Mouse (Mus musculus) forebrain, embryonic 10.5 days (tissue): ENCODE measurements around the gene Hist1h2ac. TPM values are rescaled to one million over a fixed set of nuclear protein-coding genes. Genes with fewer than 3 reads are reported as not detected.
"Not testable (repeated sequence)": the region's sequence is repeated elsewhere in the genome, so short reads cannot be mapped to it uniquely, and the experiment has no call there.

ENCODE experiments used
- DNase-seq: peaks from one replicate; pipeline ENCODE4 v3.0.0-alpha.2; 2017; ENCODE audit warnings: low spot score; ENCODE audit errors: extremely low spot score
- H3K27ac ChIP-seq: fragments of 300-500 bp; sonication (generic); 2 replicates; pipeline ENCODE4 v1.5.1; 2016; ENCODE audit warnings: mild to moderate bottlenecking
- H3K27me3 ChIP-seq: fragments of 300-500 bp; sonication (generic); 2 replicates; pipeline ENCODE4 v1.6.1; 2016; ENCODE audit warnings: mild to moderate bottlenecking; ENCODE audit not compliant: poor library complexity, severe bottlenecking
- H3K36me3 ChIP-seq: fragments of 300-500 bp; sonication (generic); replicated peaks from 2 replicates; pipeline ENCODE4 v1.6.1; 2016; ENCODE audit warnings: mild to moderate bottlenecking, moderate library complexity
- H3K4me1 ChIP-seq: fragments of 300-500 bp; sonication (generic); 2 replicates; pipeline ENCODE4 v1.6.1; 2016
- H3K4me3 ChIP-seq: fragments of 300-500 bp; sonication (generic); 2 replicates; pipeline ENCODE4 v1.5.1; 2016; ENCODE audit warnings: mild to moderate bottlenecking, moderate library complexity
- H3K9me3 ChIP-seq: fragments of 300-500 bp; sonication (generic); 2 replicates; pipeline ENCODE4 v1.6.1; 2016; ENCODE audit warnings: mild to moderate bottlenecking, moderate library complexity
- WGBS: fragments of 180-500 bp; shearing (Covaris S2); methylation state at CpG from one replicate; pipeline ENCODE4 v1.1.7; 2016; 5-methylcytosine and 5-hydroxymethylcytosine counted together
- polyA plus RNA-seq: library from polyadenylated mRNA; unstranded; fragments of >200 nt; fragmentation: Nextera tagmentation; extraction: Ambion mirVana; gene quantifications from 2 replicates; pipeline ENCODE4 v1.2.1, GENCODE M21; 2016

Hist1h2ac gene
- polyA plus RNA-seq, 1 experiment from 2014 or later: 1.1 TPM

- H3K27me3 ChIP-seq: no peaks in the 10 kb centered on the region
- no peaks in the 10 kb centered on the region; the same call in 1 of the 2 replicates for H3K36me3 ChIP-seq
- peak; percentile 64 for DNase-seq
- WGBS: under 1% methylated on average over 26 of the region's 32 CpGs
- H3K27ac ChIP-seq: peak overlapping the region; percentile 90
- no peaks in the 10 kb centered on the region for H3K9me3 ChIP-seq
- H3K4me1 ChIP-seq: peaks cover 38% of the 10 kb centered on the region
- H3K4me3 ChIP-seq: peak overlapping the region; percentile 55
These were observed 13.9 kb upstream of the Hist1h2ac start for GRCm38 (mm10) chr13:23697491-23698299.

- peaks cover 36% of the 10 kb centered on the region for H3K4me1 ChIP-seq
- WGBS: 65% methylated on average over 15 of the region's 15 CpGs
- no peaks in the 10 kb centered on the region for H3K9me3 ChIP-seq
- H3K36me3 ChIP-seq: no peaks in the 10 kb centered on the region; the same call in 1 of the 2 replicates
- H3K27ac ChIP-seq: peak overlapping the region; percentile 81
- H3K27me3 ChIP-seq: no peaks in the 10 kb centered on the region
- peak overlapping the region; percentile 20; the same call in 1 of the 2 replicates for H3K4me3 ChIP-seq
- DNase-seq: no peak
These were observed 12.3 kb upstream of the Hist1h2ac start for GRCm38 (mm10) chr13:23696061-23696474.

GRCm38 (mm10) chr13:23695514-23695913, 11.8 kb upstream of the Hist1h2ac start, which contains the start of gene Hist1h1t:
Hist1h1t (plus strand) TSS chr13:23695814.
- no peak for DNase-seq
- WGBS: 46% methylated on average over 13 of the region's 13 CpGs
- no peaks in the 10 kb centered on the region for H3K27me3 ChIP-seq
- H3K36me3 ChIP-seq: no peaks in the 10 kb centered on the region; the same call in 1 of the 2 replicates
- peaks cover 31% of the 10 kb centered on the region for H3K4me1 ChIP-seq
- H3K4me3 ChIP-seq: peak within 1 kb of the TSS; percentile 20; the same call in 1 of the 2 replicates
- peak within 1 kb of the TSS; percentile 90 for H3K27ac ChIP-seq
- H3K9me3 ChIP-seq: no peaks in the 10 kb centered on the region

- no peak for DNase-seq
- Histone ChIP-seq H3K36me3 (no peaks in the 10 kb centered on the region; the same call in 1 of the 2 replicates), H3K27me3 (no peaks in the 10 kb centered on the region), H3K27ac (peak overlapping the region; percentile 53; the same call in 1 of the 2 replicates), H3K4me1 (peaks cover 31% of the 10 kb centered on the region), H3K4me3 (no peak overlapping the region), H3K9me3 (no peaks in the 10 kb centered on the region)
- WGBS: 96% methylated on average over 9 of the region's 9 CpGs
These were observed 11.2 kb upstream of the Hist1h2ac start for GRCm38 (mm10) chr13:23694956-23695355.

- Histone ChIP-seq H3K27ac (peak overlapping the region; percentile 11; the same call in 1 of the 2 replicates), H3K4me1 (peaks cover 27% of the 10 kb centered on the region), H3K4me3 (no peak overlapping the region), H3K9me3 (no peaks in the 10 kb centered on the region), H3K27me3 (no peaks in the 10 kb centered on the region), H3K36me3 (no peaks in the 10 kb centered on the region; the same call in 1 of the 2 replicates)
- DNase-seq: no peak
- WGBS: 89% methylated on average over 6 of the region's 6 CpGs
These were observed 10.2 kb upstream of the Hist1h2ac start for GRCm38 (mm10) chr13:23693856-23694440.

- H3K4me3 ChIP-seq: no peak overlapping the region
- no peak overlapping the region for H3K27ac ChIP-seq
- H3K9me3 ChIP-seq: no peaks in the 10 kb centered on the region
- H3K36me3 ChIP-seq: no peaks in the 10 kb centered on the region; the same call in 1 of the 2 replicates
- no peak for DNase-seq
- peaks cover 16% of the 10 kb centered on the region for H3K4me1 ChIP-seq
- H3K27me3 ChIP-seq: no peaks in the 10 kb centered on the region
- WGBS: 83% methylated on average over 2 of the region's 2 CpGs
These were observed 5.7 kb upstream of the Hist1h2ac start for GRCm38 (mm10) chr13:23689459-23689858.

- DNase-seq: no peak
- WGBS: 95% methylated on average over 2 of the region's 2 CpGs
- H3K27ac ChIP-seq: no peak overlapping the region
- H3K4me3 ChIP-seq: no peak overlapping the region
- H3K27me3 ChIP-seq: no peaks in the 10 kb centered on the region
- H3K9me3 ChIP-seq: no peaks in the 10 kb centered on the region
- H3K4me1 ChIP-seq: peaks cover 16% of the 10 kb centered on the region
- H3K36me3 ChIP-seq: no peaks in the 10 kb centered on the region; the same call in 1 of the 2 replicates
These were observed 5.2 kb upstream of the Hist1h2ac start for GRCm38 (mm10) chr13:23688956-23689355.

GRCm38 (mm10) chr13:23687907-23688306, 4.2 kb upstream of the Hist1h2ac start:
- Histone ChIP-seq H3K27ac (0 out of 2 replicates have a peak overlapping the region, but pooled peaks have one; percentile 11), H3K27me3 (no peaks in the 10 kb centered on the region), H3K9me3 (no peaks in the 10 kb centered on the region), H3K4me1 (peaks cover 18% of the 10 kb centered on the region), H3K36me3 (no peaks in the 10 kb centered on the region), H3K4me3 (no peak overlapping the region)
- DNase-seq: no peak
- WGBS: 92% methylated on average over 7 of the region's 7 CpGs

- Histone ChIP-seq H3K36me3 (no peaks in the 10 kb centered on the region), H3K27me3 (no peaks in the 10 kb centered on the region), H3K9me3 (no peaks in the 10 kb centered on the region), H3K4me3 (no peak overlapping the region), H3K27ac (0 out of 2 replicates have a peak overlapping the region, but pooled peaks have one; percentile 35), H3K4me1 (peaks cover 26% of the 10 kb centered on the region)
- no peak for DNase-seq
- 93% methylated on average over 4 of the region's 4 CpGs for WGBS
These were observed 3.4 kb upstream of the Hist1h2ac start for GRCm38 (mm10) chr13:23687181-23687580.

GRCm38 (mm10) chr13:23685966-23686365, 2.2 kb upstream of the Hist1h2ac start:
- Histone ChIP-seq H3K27ac (peak overlapping the region; percentile 93), H3K4me1 (peaks cover 28% of the 10 kb centered on the region), H3K9me3 (no peaks in the 10 kb centered on the region), H3K27me3 (no peaks in the 10 kb centered on the region), H3K4me3 (peak overlapping the region; percentile 54), H3K36me3 (no peaks in the 10 kb centered on the region)
- 78% methylated on average over 4 of the region's 4 CpGs for WGBS
- no peak for DNase-seq

- peak overlapping the region; percentile 54 for H3K4me3 ChIP-seq
- peak overlapping the region; percentile 93 for H3K27ac ChIP-seq
- no peaks in the 10 kb centered on the region for H3K27me3 ChIP-seq
- H3K4me1 ChIP-seq: peaks cover 28% of the 10 kb centered on the region
- 29% methylated on average over 15 of the region's 15 CpGs for WGBS
- no peaks in the 10 kb centered on the region for H3K9me3 ChIP-seq
- DNase-seq: peak; percentile 47
- H3K36me3 ChIP-seq: no peaks in the 10 kb centered on the region
These were observed 1.5 kb upstream of the Hist1h2ac start for GRCm38 (mm10) chr13:23685121-23685861.

- Histone ChIP-seq H3K4me3 (peak overlapping the region; percentile 54), H3K27ac (peak overlapping the region; percentile 93), H3K4me1 (peaks cover 28% of the 10 kb centered on the region)
- under 1% methylated on average over 19 of the region's 37 CpGs for WGBS
- peak; percentile 60 for DNase-seq
- H3K27me3 ChIP-seq, H3K36me3 ChIP-seq, H3K9me3 ChIP-seq: not testable (repeated sequence)
These were observed 672 bp upstream of the Hist1h2ac start for GRCm38 (mm10) chr13:23684295-23684945.
